Mouse (Mus musculus): ENCODE measurements around the gene Hs6st1.

GRCm38 (mm10) chr1:36140311-36140710, 72.1 kb downstream of the Hs6st1 start:
- TF ChIP-seq CTCF (IDR thresholded peaks at IDR 0.05; ENCODE audit: low read depth, low read length) (no peak), EP300 (IDR thresholded peaks at IDR 0.05; ENCODE audit: insufficient read depth, low read depth, low read length) (no peak), POLR2A (IDR thresholded peaks at IDR 0.05; ENCODE audit: insufficient read depth, low read length) (no peak)

All from ES-Bruce4 (cell line).